Mouse (Mus musculus): ENCODE measurements around the gene Tbc1d13.

DNA sequence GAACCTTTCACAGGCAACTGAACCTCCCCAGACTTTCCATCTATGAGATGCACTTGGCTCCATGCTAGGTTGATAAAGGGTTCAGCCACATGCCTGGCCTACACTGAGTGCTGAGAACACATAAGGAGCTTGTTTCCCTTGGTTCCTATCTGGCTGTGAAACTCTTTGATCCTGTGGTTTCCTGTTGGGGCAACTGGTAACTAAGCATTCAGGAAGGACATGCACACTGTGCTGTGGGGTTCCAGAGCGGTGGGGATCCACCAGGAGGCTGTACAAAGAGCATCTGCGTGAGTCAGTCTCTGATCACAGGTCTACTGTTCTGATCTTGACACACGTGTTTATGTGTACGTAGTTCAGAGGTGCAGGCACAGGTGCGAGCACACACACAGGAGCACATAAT lies 21.0 kb upstream of the Tbc1d13 start:
- TF ChIP-seq CTCF (conservative IDR thresholded peaks at IDR 0.05; ENCODE audit: low read length) = no peak
- no peak for TF ChIP-seq POU5F1 (IDR thresholded peaks at IDR 0.05; ENCODE audit: borderline replicate concordance, low read length)
